Mouse (Mus musculus) frontal cortex, postnatal 25 days (tissue): ENCODE measurements at regions not wholly inside any gene's neighbourhood (a gene's known extent, or its start where the extent isn't known, plus 50 kb on each side); places are given as distances from the start of the nearest gene placed in this dataset.

Experiments
- DNase-seq, 2 experiments: peaks; one replicate each; pipeline ENCODE4 v3.0.0; 2022; ENCODE audit warnings: low spot score in 2 of 2

DNA sequence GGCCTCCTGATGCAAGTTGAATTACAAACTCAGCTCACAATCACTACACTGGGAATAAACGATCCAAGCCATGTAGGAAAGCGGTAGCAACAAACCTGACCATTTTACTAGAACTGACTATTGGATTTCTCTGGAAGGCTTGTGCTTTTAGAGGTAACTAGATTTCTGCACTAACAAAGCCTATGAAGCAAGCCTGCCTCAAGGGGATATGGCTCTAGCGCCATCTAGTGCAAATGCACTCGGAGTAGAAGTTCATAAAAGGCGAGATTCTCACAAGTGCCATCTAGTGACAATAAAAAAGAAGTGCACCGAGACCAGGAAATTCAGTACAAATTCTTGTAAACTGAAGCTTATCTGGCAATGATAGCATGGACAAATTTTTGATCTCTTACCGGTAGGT, 364.9 kb upstream of the Fmr1 start:
- DNase-seq: peak; percentile 37 to 41
